Mouse (Mus musculus): ENCODE results near the gene Uqcr11. TPM values are rescaled to one million over a fixed set of nuclear protein-coding genes. Genes with fewer than 3 reads are reported as not detected.

Gene Uqcr11
- total RNA-seq, 2 experiments from 2014 or later: 38.2 to 56.0 TPM

DNA sequence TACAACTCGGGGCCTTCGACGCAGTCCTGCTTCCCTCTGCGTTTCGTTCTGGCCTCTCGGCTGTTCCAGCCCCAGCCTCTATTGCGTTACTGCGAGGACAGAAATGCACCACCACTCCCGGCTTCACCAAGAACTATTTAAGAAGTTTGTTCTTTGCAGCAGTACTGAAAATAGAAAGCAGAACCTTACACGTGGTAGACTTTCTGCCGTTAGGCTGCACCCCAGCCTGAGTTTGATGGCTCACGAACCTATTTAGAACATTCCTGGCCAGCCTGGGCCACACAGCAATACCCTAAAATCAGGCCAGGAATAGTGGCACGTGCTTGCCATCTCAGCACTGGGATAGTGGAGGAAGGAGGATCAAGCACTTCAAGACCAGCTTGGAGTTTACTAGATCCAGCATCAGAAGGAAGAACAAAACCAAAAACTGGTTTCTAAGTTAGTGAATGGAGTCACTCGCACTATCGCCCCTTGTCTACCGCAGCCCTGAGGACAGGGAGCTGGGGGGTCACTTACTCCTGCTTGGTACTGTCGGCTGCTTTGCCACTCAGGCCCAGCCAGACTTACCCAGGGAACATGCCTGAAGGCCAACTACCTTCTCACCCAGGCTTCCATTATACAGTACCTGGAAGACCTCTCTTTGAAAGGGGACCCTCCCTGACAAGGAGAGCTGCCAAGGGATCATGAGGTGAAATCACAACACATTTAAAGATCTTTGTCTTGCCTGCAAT, 6.5 kb downstream of the Uqcr11 start:
- ATAC-seq (replicated peaks; ENCODE audit: low FRiP score, poor library complexity, severe bottlenecking): no peak; the same call in 1 of the 2 replicates

DNA sequence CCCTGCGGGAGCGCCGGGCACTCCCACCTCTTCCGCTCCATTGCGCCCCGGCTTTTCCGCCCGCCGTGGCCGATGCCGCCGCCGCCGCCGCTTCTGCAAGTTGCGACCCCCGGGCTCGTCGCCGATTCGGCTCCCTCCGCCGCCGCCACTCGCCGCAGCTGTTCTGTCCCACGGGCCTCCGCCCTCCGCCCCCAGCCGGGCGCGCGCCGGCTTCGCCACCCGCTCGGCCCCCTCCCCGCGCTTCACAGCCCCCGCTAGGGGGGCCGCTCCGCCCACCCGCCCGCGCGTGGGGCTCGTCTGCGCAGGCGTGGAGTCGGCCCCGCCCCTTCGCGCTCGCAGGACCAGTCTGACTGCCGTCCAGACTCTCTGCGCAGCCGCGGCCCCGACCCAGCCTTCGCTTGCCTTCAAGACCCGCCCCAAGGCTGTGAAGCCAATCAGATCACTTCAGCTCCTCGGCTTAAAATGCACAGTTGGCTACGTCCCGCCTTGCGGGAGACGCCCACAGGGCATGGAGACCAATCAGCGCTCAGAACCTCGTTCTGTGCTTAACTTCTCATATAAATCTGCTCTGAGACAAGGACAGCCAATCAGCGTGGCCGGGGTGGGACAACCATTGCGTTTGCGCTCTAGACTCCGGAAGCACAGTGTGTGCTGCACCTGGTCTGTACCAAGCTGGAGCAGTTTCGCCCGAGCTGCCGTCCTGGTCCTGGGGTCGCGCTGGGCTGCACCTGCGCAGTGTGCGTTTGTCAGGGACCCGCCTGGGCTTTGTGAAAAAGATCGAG, 7.2 kb downstream of the Uqcr11 start, which contains the start of gene Mbd3:
Gene Mbd3 (minus strand): TSS at position 360 of the 782 bp plus-strand sequence.
- ATAC-seq (replicated peaks; ENCODE audit: low FRiP score, poor library complexity, severe bottlenecking): peak; percentile 89

DNA sequence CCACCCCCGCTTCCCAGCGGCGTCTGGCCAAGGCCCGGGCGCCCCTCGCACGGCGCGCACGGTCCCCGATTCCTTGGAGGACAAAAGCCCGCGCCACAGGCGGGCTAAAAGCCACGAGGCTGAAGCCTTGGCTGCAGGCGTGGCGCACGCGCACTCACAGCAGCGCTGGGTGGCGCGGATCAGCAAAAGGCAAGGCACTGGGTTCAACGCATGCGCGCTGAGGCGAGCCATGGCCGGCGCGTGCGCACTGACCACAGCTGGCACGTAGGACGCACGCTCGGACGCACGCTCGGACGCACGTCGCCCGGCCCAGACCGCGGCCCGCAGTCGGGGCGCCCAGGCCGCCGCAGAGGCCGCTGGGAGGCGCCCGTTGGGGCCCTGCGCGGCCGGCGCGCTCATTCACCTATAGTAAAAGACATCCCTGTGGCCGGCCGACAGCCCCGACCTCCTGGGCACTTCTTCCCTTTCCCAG, 7.9 kb downstream of the Uqcr11 start:
- peak; percentile 77 for ATAC-seq (replicated peaks; ENCODE audit: low FRiP score, poor library complexity, severe bottlenecking)

DNA sequence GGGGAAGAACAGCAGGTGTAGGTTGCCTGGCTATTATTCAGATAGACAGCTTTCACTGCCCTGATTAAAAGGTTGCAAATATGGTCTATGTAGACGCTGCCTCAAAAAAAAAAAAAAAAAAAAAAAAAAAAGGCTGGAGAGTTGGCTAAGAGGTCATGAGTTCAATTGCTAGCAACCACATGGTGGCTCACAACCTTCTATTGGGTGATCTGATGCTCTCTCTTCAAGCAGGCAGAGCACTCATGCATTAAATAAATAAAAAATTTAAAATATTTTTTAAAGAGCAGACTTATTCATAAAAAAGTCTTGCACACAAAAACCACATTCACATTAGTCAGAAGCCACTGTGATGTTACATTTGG, 8.5 kb downstream of the Uqcr11 start:
- no peak for ATAC-seq (replicated peaks; ENCODE audit: low FRiP score, poor library complexity, severe bottlenecking)

DNA sequence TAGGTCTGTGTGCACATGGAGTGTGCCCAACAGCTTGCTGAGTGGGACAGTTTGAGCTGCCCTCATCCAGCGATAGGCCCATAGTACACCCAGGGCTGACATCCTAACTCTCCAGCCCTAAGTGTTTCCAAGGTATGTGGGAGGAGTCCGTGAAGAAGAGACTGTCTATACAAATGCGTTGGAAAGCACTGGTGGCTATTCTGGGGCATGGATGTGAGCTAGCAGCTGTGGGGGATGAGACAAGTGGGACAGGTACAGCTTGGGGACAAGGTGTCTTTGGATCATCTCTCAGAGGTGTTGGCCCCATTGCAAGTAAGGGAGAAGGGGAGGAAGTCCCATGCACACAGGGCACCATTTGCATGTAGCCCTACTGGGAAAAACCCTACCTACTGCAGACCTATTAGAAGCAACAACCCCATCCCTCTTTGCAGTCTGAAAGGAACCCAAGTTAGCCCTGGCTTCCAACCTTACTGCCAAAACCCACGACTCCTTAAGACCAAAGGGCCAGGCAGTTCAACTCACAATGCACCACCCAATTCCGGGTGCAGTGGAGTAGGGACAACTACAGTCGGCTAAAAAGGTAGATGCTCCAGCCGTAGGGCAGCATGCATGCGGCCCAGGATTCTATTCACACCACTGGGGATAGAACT, 9.0 kb downstream of the Uqcr11 start:
- no peak for ATAC-seq (replicated peaks; ENCODE audit: low FRiP score, poor library complexity, severe bottlenecking)

DNA sequence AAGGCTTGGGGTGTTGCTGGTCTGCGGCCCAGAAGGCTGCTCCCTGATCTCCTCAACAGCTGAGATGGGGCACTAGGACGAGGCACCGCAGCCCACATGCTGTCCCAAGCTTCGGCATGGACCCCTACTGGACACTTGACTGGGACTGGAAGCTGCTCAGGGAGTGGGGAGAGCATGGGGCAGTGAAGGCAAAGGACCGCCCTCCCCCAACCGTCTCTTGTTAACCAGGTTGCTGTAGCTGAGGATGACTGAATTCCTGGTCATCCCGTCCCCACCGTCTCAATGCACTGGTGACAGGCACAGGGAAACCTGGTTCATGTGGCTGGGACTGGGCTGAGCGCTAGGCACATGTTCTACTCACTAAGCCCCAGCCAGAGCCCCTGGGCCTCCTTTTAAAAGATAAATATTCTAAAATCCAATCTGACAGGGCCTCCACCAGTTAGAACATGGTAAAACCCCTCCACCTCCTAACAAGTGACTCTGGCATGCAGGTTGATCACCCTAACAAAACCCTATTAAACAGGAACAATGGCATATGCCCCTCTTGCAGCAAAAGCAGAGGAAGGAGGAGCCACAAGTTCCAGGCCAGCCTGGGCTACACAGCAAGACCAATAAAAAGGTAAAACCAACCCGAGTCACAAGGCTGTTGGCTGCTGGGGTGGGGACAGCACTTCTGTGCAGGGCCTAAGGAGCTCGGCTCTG, 9.7 kb downstream of the Uqcr11 start:
- no peak for ATAC-seq (replicated peaks; ENCODE audit: low FRiP score, poor library complexity, severe bottlenecking)

DNA sequence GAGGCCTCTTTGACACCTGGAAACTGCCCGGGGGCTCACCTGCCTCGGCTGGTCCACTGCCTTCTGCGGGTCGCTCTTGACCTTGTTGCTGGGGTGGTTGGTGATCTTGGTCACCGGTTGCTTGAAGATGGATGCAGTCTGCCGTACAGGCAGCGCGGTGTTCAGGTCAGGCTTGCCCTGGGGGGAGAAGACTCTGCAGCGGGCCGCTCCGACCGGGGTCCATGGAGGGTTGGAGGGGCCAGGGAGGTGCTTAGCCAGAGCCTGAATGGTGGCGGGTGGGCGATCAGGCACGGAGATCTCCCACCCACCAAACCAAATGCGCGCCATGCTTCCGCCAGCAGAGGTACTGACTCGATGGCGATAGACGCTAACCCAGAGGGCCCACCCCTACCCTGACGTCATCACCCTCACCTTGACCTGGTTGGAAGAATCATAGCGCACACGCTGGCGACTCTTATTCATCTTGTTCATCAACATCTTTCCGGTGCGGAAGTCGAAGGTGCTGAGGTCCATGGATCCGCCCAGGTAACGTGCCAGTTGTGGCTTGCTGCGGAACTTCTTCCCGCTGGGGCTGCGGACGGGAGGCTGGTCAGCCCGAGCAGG, 11.5 kb downstream of the Uqcr11 start:
- no peak for ATAC-seq (replicated peaks; ENCODE audit: low FRiP score, poor library complexity, severe bottlenecking)

DNA sequence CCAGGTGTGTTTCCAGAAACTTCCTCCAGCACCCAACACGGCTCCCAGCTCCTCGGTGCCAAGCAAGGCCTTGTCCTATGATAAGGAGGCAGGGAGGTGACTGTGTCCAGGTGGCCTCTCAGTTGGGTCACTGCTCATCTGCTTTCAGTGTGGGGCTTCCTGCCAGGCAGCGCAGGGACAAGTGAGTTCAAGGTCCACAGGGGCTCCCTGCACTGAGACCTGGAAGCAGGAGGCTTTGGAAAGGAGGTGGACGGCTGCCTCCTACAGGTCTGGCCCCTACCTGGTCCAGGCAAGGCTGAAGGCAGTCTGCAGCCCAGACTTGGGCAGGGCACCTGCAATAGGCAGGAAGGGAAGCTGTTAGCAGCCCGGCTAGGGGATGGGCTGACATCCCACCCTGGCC, 13.9 kb downstream of the Uqcr11 start:
- no peak for ATAC-seq (replicated peaks; ENCODE audit: low FRiP score, poor library complexity, severe bottlenecking)

DNA sequence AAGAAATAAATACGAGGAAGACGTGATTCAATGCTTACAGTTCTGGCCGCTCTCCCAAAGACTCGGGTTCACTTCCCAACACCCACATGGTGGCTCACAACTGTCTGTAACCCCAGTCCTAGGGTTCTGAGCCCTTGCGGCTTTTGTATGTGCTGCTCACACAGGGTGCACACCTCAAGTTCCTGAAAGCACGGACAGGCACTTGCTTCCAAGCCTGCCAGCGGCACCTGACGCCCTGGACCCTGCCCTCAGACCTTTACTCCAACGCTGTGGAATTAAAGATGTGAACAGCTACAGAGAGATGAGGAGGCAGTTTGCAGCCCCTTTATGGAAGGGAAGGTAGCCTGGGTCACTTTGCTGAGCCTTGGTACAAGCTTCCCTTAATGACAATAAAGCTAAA, 15.9 kb downstream of the Uqcr11 start:
- no peak for ATAC-seq (replicated peaks; ENCODE audit: low FRiP score, poor library complexity, severe bottlenecking)

DNA sequence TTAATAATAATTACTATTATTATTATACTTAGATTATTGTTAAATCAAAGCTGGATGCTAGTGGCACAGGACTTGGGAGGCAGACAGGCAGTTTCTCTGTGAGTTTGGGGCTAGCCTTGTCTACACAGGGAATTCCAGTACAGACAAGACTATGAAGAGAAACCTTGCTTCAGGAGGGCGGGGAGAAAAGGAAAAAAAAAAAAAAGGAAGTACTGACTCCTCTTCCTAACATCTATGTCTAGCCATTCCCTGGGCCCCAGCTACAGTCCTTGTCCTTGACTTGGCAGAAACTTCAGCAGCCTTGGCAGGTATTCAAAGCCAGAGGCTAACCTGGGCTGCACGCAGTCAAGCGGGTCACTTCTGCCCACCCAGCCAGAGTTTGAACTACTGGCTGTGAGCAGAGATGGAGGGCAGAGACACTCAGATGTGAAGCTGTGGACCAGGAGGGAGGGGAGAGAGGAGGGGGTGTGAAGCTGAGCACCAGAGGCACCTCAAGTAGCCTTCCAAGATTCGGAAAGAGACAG, 17.4 kb downstream of the Uqcr11 start:
- ATAC-seq (replicated peaks; ENCODE audit: low FRiP score, poor library complexity, severe bottlenecking): no peak

DNA sequence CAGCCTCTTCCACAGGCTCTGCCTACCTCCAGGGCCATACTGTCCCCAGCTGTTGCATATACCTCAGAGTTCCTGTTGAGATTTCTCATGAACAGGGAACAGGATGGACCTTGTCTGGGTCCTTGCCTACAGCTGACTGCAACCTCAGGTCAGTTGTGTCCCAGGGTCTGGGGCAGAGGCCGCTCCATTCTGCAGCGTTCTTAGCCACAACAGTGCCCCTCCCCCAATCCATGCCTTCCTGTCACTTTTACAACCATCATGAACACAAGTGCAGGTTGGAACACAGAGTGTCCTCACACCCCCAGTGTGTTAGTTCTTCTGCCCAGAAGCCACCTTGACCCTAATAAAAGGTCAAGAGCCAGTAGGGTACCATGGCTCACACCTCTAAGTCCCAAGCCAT, 17.9 kb downstream of the Uqcr11 start:
- no peak for ATAC-seq (replicated peaks; ENCODE audit: low FRiP score, poor library complexity, severe bottlenecking)

DNA sequence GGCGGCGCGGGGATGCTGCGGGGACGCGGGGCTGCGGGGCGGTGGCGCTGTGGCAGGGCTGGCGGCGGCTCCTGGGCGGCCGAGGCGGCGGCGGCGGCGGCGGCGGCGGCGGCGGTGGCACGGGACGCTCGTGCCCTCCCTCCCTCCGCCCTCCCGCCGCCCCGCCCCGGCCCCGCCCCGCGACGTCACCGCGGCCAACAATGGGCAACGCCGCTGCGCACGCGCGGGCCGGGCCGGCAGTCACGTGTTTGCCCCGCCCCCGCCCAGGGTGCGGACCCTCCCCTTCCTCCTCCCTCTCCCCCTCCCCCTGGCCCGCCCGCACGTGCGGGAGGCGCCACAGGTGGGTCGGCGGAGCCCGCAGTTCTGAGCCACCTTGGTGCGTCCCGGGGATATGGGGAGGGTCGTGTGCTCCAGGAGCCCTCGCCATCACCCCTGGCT, 19.1 kb downstream of the Uqcr11 start, which contains the start of gene Mex3d:
Gene Mex3d (minus strand): TSS at position 138 of the 438 bp plus-strand sequence.
- ATAC-seq (replicated peaks; ENCODE audit: low FRiP score, poor library complexity, severe bottlenecking): 0 out of 2 replicates have a peak, but pooled peaks have one; percentile 13

DNA sequence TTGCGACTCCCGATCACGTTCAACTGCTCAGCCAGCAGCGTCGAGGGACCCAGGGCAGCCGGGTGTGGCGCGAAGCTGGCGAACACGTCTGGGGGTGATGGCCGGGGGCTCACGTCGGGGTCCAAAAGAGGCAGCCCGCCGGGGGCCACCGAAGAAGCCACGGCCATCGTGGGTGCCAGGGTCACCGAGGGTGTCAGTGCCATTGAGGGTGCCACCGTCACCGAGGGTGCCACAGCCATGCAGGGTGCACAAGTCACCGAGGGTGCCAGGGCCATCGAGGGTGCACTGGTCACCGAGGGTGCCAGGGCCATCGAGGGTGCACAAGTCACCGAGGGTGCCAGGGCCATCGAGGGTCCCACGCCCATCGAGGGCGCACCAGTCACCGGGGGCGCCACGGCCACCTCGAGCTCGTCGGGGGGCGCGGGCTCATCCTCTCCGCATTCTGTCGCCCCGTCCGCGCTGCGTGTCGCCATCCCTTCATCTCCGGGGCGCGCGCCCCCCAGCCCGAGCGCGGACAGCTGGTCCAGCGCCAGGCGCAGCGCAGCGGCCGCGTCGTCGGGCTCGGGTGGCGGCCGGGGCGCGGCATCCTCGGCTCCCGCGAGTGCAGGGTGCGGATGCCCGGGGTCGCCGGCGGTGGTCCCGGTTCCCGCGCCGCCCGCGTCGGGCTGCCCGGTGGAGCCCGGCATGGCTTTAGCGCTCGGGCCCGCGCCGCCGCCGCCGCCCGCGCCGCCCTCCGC, 19.7 kb downstream of the Uqcr11 start:
- ATAC-seq (replicated peaks; ENCODE audit: low FRiP score, poor library complexity, severe bottlenecking): no peak

DNA sequence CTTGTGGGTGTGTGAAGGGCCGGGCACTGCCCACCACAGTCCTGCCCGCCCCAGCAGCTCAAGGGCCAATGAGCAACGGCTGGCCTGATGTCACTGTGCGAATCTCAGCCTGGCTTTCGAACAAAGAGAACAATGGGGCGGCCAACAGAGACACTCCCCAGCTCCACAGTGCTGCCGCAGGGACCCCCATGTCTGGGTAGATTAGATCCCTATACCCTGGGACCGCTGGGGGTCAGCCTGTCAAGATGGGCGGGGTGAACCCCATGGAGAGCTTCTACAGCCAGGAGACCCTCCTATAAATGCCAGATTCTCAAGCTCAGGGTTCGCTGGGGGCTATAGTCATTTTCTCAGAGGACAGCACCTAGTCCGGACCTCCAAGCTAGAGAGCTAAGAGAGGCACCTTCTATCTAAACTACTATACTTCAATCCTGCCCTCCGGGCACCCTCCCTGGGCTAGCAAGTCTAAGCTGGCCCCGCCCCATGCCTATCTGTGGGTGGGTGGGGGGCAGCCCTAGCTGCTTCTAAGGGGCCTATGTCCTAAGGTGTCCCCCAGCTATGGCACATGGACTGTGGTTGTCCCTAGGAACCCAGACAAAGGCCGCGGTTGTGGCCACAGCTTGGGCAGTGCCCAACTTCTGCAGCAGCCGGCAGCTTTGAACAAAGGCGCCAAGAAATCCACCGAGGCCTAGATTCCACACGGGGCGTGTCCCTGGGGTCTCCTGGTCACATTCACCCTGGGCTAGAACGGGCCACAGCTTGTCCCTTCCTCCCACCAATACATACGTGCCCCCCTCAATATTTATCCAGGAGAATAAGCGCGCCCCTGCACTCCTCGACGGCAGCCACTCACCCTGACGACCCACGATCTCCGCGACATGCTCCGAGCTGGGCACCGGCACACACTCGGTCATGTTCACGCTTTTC, 20.6 kb downstream of the Uqcr11 start:
- no peak for ATAC-seq (replicated peaks; ENCODE audit: low FRiP score, poor library complexity, severe bottlenecking)

DNA sequence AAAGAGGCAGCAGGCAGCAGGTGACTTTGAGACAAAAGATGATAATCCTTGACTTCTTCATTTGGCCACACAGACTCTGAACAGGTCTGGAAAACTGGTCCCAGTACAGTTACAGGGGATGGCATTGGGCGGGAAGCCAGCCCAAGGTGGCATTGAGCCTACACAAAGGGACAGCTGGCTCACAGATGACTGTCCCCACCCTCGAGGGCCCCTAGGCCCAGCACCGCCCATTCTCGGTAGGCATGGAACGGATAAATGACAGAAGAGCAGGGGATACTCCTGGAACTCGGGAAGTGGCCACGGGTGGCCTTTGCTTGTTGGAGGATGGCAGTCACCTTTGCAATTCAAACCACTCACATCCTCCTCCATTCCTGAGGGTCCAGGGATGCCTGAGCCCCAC, 21.3 kb downstream of the Uqcr11 start:
- no peak for ATAC-seq (replicated peaks; ENCODE audit: low FRiP score, poor library complexity, severe bottlenecking)

DNA sequence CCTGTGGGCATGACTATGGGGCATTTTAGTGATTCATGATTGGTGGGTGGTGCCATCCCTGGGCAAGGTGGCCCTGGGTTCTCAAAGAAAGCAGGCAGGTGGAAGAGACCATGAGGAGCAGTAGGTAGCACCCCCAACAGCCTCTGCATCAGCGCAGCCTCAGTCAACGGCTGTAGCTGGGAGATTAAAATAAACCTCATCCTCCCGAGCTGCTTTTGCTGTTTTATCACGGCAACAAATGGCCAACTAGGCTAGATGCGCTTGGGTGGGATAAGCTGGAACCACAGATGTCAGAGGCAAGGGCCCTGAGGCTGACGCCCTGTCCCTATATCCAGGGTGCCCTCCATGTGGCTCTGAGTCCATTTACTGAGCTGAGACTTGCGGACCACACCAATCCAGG, 21.9 kb downstream of the Uqcr11 start:
- peak; percentile 34 for ATAC-seq (replicated peaks; ENCODE audit: low FRiP score, poor library complexity, severe bottlenecking)

DNA sequence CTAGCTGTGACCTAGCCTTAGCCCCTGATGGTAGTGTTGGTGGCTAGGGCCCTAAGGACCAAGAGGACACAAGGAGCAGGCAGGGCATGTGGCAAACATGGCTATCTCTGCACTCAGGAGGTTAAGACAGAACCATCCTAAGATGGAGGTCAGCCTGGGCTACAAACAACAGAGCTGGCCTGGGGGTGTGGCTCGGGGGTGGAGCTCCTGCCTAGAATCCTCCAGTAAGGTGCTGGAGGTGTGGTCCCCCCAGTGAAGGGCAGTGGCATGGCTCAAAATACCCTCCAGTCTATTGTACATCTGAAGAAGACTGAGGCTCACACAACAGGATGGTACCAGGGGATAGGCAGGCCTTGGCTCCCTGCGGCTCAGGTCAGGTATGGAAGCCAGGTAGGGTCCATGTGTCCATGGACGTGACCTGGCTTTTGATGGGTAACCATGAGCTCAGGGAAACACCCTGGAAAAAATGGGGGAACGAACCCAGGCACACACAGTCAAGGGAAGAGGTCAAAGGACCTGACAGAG, 22.5 kb downstream of the Uqcr11 start:
- 0 out of 2 replicates have a peak, but pooled peaks have one; percentile 6 for ATAC-seq (replicated peaks; ENCODE audit: low FRiP score, poor library complexity, severe bottlenecking)

Measured in erythroblast, adult 5-6 weeks (primary cell).